Mouse (Mus musculus) mouse trophoblast stem cell (cell line): ENCODE results near the gene Pde1b.

Source experiments
- in situ Hi-C, 2 experiments: fragments of 300-500 bp; cut with MseI, MboI; formaldehyde crosslinking; loops; 2 replicates in 1 of 2; 3 replicates in 1 of 2; pipeline ENCODE4 v1.15.1; 2025

Pde1b gene

DNA sequence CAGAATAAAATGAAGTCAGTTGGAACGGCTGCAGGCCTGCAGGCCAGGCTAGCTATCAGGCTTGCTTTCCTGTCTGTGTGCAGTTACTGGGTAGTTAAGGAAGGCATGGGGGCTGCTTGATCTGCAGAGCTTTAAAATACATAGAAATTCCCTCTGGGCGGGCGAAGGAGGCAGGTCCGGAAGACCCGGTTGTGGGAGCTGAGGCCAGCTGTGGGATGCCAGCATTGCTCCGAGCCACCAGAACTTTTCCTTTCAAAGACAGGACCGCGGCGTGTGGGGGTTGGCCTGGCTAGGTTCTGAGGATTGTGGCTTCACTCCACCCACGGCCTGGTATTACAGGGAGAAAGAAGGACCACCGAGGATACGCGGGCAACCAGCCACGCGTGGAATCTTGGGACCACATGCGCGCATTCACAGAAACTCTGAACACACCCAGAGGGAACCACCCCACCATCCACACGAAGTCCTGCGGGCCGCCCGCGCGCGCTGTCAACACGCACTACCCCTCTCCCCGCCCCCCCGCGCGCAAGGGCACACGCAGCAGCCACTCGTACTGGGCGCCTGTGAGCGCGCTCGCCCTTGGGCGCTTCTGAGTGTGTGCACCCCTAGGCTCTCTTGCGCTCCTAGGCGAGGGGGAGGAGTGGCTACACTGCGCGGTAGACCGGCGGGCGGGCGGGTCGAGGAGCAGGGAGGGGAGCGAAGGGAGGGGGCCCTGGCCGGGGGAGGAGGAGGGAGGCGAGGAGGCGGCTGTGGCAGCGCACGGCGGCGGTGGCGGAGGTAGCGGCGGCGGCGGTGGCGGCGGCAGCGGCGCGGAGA lies at the start of gene Pde1b:
TSS of gene Pde1b (plus strand) at position 600 of the 816 bp plus-strand sequence.
- in situ Hi-C loops: no loop called here

DNA sequence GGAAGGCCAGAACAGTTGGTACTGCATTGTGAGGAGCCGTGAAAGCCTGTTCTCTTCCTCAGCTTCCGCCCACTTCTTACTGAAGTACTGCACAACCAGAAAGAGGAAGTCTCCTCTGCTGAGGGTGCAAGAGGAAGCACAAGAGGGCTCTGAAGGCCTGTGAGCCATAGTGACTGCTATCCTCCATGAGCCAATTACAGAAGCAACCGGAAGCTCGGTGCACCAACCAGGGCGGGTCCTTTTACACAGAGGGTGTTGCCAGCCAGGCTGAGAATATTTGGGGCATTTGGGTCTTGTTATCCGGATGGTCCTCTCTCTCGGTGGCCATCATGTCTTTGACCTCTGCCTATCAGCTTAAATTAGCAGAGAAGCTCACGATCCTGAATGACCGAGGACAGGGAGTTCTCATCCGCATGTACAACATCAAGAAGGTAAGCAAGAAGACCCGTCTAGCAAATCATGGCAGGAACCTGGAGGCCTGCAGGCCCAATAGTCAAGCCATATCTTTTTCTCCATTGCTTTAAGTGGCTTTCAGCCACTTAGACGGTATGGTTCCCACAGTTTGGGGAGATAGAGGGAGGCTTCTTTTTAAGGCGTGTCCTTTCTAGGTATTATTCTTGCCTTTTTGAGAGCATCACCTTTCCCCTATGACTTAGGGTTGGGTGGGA lies 49.1 kb upstream of the Pde1b start, which contains the start of gene Nckap1l:
TSS of gene Nckap1l (plus strand) at position 244 of the 668 bp plus-strand sequence.
- in situ Hi-C loops: no loop called here

DNA sequence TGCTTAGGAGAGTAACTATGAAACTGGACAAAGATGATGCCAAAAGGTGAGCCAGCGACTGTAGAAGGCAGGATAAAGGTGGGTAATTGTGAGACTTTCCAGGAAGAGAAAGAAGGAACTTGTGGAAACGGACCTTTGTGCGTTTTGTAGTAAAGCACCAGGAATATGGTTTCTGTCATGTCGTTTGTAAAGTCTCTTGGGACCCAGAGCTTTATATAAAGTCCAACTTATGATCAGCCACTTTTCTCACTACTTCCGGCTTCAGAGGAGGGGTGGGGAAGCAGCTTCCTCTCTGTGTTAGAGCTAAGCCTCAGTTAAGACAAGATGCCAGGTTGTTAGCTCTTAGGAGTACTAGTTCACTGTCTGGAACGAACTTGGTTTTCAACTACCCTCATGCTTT lies 48.4 kb upstream of the Pde1b start:
- in situ Hi-C loops: no loop called here

DNA sequence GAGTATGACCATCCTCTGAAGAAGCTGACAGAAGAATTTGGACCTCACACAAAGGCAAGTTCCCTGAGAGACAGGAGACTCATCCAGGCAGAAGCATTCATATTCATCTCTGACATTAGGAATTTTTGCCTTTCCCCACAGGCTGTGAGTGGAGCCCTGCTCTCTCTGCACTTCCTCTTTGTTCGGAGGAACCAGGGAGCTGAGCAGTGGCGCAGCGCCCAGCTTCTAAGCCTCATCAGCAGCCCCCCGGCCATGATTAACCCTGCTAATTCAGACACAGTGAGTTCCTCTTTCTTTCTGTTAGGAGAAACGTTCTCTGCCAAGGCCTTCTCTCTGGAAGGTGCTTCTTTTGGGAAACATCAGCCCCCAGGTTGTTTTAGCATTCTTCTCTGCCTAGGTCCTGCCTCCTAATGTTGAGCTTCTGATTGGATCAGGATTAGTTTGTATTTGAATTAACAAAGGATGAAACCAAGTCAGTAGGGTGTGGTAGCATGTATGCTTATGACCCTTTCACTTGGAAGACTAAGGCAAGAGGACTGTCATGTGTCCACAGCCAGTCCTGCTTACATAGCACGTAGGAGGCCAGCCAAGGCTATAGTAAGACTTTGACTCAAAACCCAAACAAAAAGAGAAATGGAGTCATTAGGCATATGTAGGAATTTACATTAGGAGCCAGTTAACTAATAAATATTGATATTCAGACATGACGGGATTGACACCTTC lies 40.1 kb upstream of the Pde1b start:
- in situ Hi-C loops: no loop called here

DNA sequence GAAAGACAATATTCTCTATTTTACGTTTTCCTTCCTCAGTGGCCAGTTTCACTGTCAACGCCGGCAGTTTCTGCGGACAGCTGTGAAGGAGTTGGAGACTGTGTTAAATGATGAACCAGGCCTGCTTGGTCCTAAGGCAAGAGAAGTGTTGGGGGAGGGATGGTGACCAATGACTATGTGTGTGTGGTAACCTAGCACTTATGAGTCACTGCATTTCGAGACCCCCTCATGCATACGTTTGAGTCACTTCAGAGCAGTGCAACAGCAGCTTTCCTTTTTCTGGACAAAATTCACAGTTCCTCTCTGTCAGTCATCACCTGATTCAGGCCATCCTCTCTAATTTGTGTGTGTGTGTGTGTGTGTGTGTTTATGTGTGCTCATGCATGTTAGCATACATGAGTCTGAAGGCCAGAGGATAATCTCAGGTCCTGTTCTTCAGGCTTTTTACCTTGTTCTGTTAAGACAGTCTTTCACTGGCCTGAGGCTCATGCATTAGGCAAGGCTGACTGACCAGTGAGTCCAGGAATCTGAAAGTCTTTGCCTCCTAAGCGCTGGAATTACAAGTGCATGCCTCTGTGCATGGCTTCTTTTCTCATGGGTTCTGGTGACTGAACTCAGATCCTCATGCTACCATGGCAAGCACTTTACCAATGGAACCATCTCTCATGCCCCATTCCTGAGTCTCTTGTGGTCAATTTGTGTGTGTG lies 31.2 kb upstream of the Pde1b start:
- in situ Hi-C loops: no loop called here

DNA sequence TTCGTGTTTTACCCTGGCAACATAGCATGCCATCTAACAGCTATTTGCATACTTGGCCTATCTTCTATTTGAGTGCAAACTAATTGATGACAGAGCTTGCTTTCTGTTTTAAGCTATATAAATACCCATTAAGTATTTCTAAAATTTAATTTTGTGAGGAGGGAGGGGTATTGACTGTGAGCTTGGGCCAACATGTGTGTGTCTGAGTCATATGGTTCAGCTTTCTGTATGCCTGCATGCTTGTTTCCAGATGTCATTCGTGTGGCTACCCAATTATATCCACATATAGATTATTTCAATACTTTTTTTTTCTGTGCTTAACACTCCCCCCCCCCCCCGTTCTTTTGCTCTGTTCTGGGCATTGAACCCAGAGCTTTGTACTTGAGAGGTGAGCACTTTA lies 30.6 kb upstream of the Pde1b start:
- in situ Hi-C loops: no loop called here

DNA sequence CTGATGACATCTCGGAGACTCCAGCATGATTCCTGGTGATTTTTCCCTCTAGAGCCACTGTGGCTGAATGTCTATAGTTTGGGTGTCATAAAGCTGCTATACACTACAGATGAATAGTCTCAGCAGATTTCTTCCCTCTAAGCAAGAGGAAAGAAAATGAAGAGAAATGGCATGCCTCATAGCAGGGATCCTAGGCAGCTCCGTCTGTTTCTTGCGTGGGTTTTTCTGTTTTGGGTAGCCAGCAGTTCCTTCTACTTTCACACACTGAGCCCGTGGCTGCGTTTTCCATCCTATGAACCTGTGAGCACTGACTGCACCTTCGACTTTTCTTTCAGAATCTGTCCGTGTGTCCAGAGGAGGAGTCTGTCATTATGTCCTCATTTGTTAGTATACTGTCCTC lies 29.7 kb upstream of the Pde1b start:
- in situ Hi-C loops: no loop called here

DNA sequence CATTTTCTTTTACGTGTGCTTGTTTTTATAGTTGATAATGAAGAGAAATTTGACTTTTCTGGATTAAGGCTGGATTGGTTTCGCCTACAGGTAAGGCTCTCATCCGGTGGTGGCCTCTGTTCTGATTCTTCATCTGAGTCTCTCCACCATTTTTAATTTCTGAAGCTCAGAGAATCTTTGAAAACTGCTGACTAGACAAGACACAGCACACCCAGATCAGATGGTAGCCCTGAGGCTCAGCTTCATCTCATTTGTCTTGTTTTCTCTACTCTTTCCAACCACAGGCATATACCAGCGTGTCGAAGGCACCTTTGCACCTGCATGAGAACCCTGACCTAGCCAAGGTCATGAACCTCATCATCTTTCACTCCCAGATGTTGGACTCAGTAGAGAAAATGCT lies 29.1 kb upstream of the Pde1b start:
- in situ Hi-C loops: no loop called here

DNA sequence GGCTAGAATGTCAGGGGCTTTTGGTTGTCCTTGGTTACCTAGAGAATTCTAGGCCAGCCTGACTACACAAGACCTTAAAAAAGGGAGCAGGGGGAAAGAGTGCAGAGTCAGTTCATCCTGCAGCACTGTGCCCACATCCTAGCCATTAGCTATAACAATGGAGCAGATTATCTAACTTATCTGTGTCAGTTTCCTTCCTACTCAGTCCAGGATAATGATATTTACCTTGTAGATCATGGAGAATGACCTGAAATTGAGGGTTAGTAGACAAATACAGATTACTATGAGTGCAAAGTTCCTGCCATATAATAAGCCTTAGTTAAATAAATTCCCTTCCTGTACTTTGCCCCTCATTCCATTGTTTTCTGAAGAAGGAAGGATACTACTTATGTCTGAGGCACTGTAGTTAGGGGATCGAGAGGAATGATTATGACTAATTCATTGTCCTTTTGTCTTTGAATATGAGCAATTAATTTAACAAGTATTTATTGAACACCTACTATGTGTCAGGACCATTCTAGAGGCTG lies 23.7 kb upstream of the Pde1b start:
- in situ Hi-C loops: no loop called here

DNA sequence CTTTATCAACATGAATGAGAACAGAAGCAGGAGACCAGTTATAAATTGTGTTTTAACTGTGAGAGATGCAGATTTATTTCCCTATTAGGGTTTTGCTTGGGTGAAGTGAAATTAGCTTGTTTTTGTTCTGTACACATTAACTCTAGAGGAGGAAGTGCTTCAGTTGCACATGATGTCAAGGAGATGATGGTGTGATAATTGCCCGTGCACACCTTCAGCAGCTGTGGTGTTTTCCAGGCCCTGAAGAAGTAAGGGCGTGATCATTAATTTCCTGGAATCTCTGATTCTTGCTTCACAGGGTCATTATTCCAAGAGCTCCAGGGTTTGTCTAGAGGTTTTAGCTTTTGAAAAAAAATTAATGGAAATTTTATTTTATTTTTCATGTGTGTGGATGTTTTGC lies 22.7 kb upstream of the Pde1b start:
- in situ Hi-C loops: loop anchor here in 1 of 2 experiments (5.0 kb wide), 1 partner anchor 72 kb away; no protein-coding TSS in a partner anchor

DNA sequence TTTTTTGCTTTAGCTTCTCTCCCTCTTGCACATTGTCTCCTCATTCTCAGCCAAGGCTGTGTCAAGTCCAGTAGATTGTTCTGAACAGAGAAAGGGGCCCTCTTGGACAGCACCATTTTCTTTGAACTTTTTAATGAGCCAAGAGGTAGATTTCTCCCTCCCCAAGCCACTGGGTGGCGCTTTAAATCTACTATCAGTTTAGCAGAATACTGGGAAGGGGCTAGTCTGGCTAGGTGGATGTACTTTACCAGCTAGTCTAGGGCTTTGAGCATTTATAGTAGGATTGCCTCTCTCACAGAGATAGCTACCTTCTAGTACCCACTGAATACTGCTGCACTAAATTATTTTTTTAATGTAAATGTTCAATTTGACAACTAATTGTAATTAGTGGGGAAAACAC lies 20.3 kb upstream of the Pde1b start:
- in situ Hi-C loops: loop anchor here in 1 of 2 experiments (5.0 kb wide), 1 partner anchor 70 kb away; no protein-coding TSS in a partner anchor

DNA sequence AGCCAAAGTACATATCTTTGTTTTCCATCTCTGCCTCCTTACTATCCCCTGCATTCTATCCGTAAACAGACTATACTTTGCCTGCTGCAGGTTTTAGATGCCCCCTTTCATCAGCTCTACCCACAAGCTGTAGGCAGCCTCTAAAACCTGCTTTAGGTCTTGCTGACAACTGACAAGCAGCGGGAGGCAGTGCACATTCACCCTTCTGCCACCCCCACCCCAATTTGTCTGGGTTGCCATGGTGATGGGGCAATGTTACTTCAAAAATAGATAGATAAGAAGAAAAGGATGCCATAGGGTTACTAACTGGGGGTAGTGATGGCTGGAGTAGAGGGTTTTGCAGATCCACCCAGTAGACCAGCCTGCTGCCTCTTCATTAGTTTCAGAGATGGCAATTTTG lies 18.3 kb upstream of the Pde1b start:
- in situ Hi-C loops: loop anchor here in 1 of 2 experiments (5.0 kb wide), 1 partner anchor 68 kb away; no protein-coding TSS in a partner anchor

DNA sequence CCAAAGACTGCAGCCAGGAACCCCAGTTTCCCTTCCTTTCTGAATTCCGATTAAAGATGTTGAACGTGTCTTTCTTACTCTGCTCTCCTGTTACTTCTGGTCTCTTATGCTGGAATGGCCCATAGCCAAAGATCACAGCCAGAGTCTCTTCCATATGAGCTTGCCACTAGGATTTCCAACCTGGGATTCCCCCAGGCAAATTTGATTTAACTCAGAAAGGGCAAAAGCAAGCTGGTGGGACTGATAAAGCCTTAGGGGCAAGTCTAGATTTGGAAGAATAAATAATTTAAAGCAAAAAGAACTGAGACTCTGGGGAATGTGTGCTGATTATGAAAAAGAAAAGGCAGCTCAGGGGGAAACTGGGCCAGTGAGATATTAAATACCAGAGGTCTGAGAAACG lies 17.7 kb upstream of the Pde1b start:
- in situ Hi-C loops: no loop called here

DNA sequence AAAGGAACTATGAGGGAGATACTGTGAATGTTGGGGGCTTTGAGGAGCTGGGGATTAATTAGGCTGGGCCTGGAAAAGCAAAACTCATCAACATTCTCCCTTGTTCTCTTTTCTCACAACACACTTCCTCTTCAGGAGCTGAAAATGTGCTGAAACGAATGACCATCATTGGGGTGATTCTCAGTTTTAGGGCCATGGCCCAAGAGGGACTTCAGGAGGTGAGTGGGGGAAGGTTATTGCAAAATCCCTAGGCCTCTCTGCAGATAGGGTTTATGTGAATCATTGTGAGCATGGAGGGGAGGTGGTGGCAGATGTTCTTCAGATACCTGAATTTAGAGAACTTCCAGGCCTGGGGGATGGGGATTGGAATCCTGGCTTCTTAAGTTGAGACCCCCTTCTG lies 16.2 kb upstream of the Pde1b start:
- in situ Hi-C loops: no loop called here

DNA sequence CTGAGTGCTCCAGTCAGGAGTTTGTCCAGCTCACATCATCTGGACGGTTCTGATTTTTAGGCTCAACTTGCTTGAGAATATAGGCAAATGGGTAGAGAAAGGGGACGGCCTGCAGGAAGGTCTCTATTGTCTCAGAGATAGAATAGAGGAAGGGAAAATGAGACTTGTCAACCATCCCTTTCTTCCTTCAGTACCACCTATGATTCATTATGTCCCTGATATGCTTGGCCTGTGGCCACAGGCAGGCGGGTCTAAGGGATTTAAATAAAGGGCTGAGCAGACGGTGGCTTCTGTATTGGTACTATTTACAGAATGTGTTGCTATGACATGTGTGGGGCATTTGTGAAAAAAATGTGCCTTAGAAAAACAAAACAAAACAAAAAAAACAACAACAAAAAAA lies 14.5 kb upstream of the Pde1b start:
- in situ Hi-C loops: no loop called here

DNA sequence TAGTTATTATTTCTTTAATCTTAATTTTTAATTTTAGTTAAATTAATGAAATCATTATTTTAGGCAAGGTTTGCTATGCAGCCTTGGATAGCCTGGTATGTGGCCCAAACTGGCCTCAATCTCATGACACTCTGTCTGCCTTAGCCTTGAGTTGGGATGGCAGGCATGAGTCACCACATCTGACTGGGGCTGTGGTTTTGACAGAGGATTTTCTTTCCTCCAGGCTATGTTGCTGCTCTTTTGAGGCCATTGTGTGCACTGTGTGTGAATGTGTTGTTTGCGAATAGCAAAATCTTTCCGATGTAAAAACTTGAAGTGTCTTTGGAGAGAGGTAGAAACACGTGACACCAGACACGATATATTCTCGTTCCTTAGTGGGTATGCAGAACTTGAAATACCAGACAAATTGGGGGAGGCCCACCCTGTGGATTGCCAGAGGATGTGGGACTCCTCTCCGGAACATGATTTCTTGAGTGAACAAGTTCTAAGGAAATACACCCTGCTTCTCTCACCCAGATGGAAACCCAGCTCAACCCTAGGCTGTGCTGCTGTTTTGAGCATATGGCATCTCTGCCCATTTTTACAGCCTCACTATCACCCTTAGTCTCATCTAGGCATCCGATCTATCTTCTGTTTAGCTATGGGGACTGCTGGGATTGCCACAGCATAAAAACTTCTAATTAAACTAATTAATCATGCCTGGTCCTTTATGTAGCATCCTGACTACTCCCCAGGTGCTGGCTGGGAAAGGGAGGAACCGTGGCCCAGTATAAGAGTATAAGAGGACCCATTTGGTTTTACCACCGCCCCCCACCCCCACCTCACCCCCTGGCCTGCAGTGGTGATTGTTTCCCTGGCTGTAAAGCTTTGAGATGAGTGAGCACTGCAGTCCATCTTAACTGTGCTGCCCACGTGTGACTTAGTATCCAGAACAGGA lies 6.4 kb upstream of the Pde1b start:
- in situ Hi-C loops: no loop called here

DNA sequence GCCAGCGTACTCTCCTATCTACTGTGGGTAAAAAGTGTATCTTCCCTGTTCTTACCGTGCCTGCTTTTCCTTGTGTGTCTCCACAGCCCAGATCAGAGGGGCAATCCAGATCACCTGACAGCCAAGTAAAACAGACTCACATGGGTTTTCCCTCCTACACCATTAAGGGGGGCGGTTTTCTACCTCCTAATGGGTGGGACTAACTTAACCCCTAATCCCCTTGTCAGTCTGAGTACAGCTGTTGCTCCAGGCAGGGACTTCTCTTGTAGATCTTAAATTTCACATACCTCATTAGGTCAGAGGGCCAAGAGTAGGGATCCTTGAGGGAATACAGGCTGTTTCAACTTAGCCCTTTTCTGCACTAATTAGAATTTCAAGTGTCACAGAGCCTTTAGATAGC lies 4.7 kb upstream of the Pde1b start:
- in situ Hi-C loops: no loop called here

DNA sequence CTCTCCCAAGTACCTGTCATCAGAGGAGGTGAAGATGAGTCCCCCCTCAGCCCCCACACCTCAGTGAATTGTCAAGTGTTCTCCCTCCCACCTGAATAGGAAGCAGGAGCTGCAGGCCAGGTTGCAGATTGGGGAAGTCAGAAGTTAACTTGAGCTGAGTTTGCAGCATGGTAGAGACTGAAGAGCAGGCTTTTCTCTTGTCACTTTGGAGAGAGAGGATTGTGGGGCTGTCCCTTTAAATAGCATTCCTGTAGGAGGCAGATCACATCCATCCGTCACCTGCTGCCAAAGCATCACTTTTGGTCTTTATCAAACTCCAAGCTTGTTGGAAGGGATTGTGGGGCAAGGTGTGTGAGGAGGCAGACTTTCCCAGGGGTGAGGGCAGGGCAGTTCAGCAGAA lies 2.1 kb upstream of the Pde1b start:
- in situ Hi-C loops: no loop called here

DNA sequence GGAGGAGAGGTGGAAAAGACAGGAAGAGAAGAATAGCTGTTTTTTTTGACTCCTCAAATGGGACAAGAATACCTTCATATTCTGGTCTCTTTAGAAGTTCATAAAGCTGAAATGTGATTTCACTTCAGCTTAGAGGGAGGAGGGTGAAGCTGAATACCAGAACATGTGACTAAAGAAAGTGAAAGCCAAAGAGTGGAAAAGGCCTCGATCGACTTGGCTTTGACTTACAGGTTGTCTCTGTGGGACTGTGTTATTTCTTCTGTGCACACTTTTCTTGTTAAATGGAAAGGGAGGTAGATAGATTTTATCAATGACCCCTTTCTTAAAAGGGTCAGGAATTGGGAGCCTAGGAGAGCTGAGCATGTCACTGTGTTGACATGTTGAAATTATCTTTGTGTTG lies 1.6 kb upstream of the Pde1b start:
- in situ Hi-C loops: no loop called here

DNA sequence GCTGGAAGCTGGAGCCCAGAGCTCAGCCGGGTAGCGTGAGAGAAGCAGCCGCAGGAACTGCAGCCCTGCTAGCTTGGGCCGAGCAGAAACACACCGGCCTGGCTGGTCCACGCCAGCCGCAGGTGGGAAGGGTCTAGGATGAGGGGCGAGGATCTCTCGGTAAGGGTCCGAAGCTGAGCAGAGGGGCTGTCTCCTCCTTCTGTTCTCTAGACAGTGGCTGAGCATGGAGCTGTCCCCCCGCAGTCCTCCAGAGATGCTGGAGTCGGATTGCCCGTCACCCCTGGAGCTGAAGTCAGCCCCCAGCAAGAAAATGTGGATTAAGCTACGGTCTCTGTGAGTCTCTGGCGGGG lies 392 bp downstream of the Pde1b start:
- in situ Hi-C loops: no loop called here
